Mouse (Mus musculus): Measurements from ENCODE around the gene Faah. TPM values are rescaled to one million over a fixed set of nuclear protein-coding genes. Genes with fewer than 3 reads are reported as not detected.

Gene Faah
- polyA plus RNA-seq, 1 experiment from 2014 or later: 8.3 TPM

DNA sequence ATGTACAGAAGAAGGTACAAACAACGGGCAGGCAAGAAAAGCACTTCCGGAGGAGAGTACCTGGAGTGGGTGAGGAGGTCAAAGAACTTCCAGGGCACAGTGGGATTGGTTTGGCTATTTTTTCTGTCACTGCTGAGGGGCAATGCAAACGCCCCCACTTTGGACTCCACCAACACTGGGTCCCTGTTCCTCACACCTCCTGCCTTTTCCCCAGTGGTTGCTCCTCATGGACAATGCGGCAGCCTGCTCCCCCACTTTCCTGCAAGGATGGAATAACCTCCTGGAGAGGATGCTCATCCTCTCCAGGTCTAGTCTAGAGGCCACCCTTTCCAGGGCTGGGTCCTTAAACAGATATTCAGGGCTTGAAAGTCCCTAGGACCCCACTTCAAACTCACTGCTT lies 38.8 kb downstream of the Faah start:
- H3K36me3 ChIP-seq (ENCODE audit: control insufficient read depth, insufficient read depth, low read length): no peaks in the 10 kb centered on the region
- no peak overlapping the region for H3K4me3 ChIP-seq (ENCODE audit: low read depth, low read length)
- peaks cover 46% of the 10 kb centered on the region for H3K27me3 ChIP-seq (ENCODE audit: control insufficient read depth, insufficient read depth, low read length)
- no peak overlapping the region for H3K4me2 ChIP-seq (replicated peaks; ENCODE audit: low read depth, low read length)
- H3K4me1 ChIP-seq (ENCODE audit: control insufficient read depth, insufficient read depth, low read length): 0 out of 2 replicates have a peak, but pooled peaks cover 6% of the 10 kb centered on the region
- no peak overlapping the region for H3K27ac ChIP-seq (ENCODE audit: low read length)
- no peak overlapping the region for H3K9ac ChIP-seq (replicated peaks; ENCODE audit: low read depth, low read length)
- no peak for ATAC-seq (ENCODE audit: insufficient number of reproducible peaks, insufficient read depth, low FRiP score, low read depth)
- H3K9me3 ChIP-seq (ENCODE audit: control insufficient read depth, low read depth, low read length): no peaks in the 10 kb centered on the region
- WGBS: 16% methylated on average over 4 of the region's 4 CpGs

DNA sequence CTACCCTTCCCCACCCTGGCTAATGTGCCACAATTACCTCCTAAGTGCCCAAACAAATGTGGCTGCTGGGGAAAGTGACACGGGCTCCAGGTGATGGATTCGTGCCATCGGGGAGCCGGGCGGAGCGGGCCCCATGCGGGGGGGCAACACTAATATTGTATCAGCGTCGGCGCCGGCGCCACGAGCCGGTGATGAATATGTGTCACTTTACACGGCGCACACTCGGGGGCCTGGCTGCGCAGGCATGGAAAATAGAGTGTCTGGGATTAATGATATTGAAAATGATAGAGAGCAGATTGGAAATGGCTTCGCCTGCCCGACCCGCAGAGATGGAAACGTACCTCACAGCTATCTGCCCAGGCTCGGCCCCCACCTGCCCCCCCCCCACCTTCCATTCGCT lies 45.2 kb downstream of the Faah start:
- WGBS: 28% methylated on average over 24 of the region's 24 CpGs
- H3K27me3 ChIP-seq (ENCODE audit: control insufficient read depth, insufficient read depth, low read length): peaks cover 38% of the 10 kb centered on the region

DNA sequence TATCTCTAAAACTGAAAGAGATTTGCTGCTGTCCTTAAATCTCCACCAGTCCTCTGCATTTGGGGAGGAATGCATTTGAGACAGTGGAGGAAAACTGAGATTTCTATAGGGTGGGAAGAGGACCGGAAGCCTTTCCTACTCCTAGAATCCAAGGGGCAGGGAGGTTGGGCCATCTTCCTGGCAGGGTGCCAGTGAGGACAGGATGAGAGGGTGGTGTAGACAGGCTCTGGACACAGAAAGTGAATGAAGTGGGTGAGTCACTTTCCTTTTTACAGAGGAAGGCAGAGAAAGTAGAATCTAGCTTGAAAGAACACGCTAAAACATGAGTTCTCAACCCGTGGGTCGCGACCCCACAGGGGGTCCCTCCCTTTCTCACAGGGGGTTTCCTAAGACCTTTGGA lies 53.3 kb downstream of the Faah start:
- no peak overlapping the region for H3K4me2 ChIP-seq (replicated peaks; ENCODE audit: low read depth, low read length)
- no peak overlapping the region for H3K27ac ChIP-seq (ENCODE audit: low read length)
- no peaks in the 10 kb centered on the region for H3K9me3 ChIP-seq (ENCODE audit: control insufficient read depth, low read depth, low read length)
- ATAC-seq (ENCODE audit: insufficient number of reproducible peaks, insufficient read depth, low FRiP score, low read depth): no peak
- H3K9ac ChIP-seq (replicated peaks; ENCODE audit: low read depth, low read length): no peak overlapping the region
- H3K27me3 ChIP-seq (ENCODE audit: control insufficient read depth, insufficient read depth, low read length): peaks cover 35% of the 10 kb centered on the region
- no peak overlapping the region for H3K4me3 ChIP-seq (ENCODE audit: low read depth, low read length)
- 14% methylated on average over 5 of the region's 5 CpGs for WGBS
- H3K4me1 ChIP-seq (ENCODE audit: control insufficient read depth, insufficient read depth, low read length): no peaks in the 10 kb centered on the region
- H3K36me3 ChIP-seq (ENCODE audit: control insufficient read depth, insufficient read depth, low read length): no peaks in the 10 kb centered on the region

More for the DNA sequence above, 45.2 kb downstream of the Faah start:
- Histone ChIP-seq H3K4me2 (replicated peaks; ENCODE audit: low read depth, low read length) (no peak overlapping the region), H3K27ac (ENCODE audit: low read length) (no peak overlapping the region), H3K4me1 (ENCODE audit: control insufficient read depth, insufficient read depth, low read length) (no peaks in the 10 kb centered on the region), H3K4me3 (ENCODE audit: low read depth, low read length) (no peak overlapping the region), H3K9ac (replicated peaks; ENCODE audit: low read depth, low read length) (no peak overlapping the region), H3K9me3 (ENCODE audit: control insufficient read depth, low read depth, low read length) (no peaks in the 10 kb centered on the region), H3K36me3 (ENCODE audit: control insufficient read depth, insufficient read depth, low read length) (no peaks in the 10 kb centered on the region)
- no peak for ATAC-seq (ENCODE audit: insufficient number of reproducible peaks, insufficient read depth, low FRiP score, low read depth)

DNA sequence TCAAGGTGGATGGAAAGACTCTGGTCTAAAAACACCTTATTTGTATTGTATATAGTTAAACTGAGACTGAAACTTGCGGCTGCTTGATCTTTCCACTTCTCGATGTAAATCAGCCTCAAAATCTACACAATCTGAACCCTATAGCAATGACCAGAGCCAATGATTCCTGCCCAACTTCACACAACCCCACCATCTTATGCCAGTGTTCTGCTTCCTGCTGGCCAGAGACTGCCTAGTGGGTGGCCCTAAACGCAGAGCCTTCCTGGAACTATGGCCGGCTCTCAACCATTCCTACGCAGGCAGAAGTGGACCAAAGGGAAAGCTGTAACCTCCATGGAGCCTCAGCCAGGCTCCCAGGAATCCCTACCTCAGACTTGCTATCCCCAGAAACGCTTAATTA lies 54.0 kb downstream of the Faah start:
- Histone ChIP-seq H3K4me3 (ENCODE audit: low read depth, low read length) (no peak overlapping the region), H3K4me1 (ENCODE audit: control insufficient read depth, insufficient read depth, low read length) (no peaks in the 10 kb centered on the region), H3K9me3 (ENCODE audit: control insufficient read depth, low read depth, low read length) (no peaks in the 10 kb centered on the region), H3K9ac (replicated peaks; ENCODE audit: low read depth, low read length) (no peak overlapping the region), H3K27ac (ENCODE audit: low read length) (no peak overlapping the region), H3K27me3 (ENCODE audit: control insufficient read depth, insufficient read depth, low read length) (peaks cover 34% of the 10 kb centered on the region), H3K36me3 (ENCODE audit: control insufficient read depth, insufficient read depth, low read length) (no peaks in the 10 kb centered on the region), H3K4me2 (replicated peaks; ENCODE audit: low read depth, low read length) (no peak overlapping the region)
- ATAC-seq (ENCODE audit: insufficient number of reproducible peaks, insufficient read depth, low FRiP score, low read depth): no peak
- WGBS: 22% methylated on average over 6 of the region's 6 CpGs

DNA sequence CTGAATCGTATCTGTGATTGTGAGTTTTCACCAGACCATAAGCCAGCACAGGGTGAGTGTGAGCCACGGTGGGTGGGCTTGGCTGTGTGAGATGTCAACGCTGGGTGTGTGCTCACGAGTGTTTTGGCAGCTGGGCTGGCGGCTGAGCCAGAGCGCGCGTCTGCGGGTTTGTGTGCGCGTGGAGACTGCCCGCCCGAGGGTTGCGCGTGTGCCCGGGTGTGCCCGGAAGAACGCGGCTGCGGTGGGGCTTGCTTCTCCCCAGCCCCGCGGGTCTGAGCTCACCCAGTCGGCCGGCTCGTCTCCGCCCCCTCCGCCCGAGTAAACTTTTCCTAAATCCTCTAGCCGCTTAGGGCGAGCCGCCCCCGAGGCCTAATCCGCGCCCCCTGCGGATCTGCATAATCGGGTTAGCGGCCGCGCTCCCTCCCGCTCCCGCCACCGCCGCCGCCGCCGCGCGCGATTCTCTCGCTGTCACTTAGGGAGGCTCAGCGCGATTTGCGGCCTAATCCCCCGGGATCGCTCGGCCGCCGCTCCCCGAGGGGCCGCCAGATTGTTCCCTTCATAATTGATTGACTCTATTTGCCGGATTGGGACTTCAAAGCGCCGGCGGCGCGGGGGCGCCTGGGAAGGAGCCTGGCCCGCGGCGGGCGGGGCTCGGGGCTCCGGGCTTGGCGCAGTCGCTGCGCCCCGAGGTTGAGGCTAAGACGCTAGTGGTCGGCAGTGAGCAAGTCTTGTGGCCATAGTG lies 54.9 kb downstream of the Faah start:
- Histone ChIP-seq H3K4me1 (ENCODE audit: control insufficient read depth, insufficient read depth, low read length) (no peaks in the 10 kb centered on the region), H3K27ac (ENCODE audit: low read length) (no peak overlapping the region), H3K4me3 (ENCODE audit: low read depth, low read length) (peak overlapping the region; percentile 53), H3K9me3 (ENCODE audit: control insufficient read depth, low read depth, low read length) (no peaks in the 10 kb centered on the region), H3K4me2 (replicated peaks; ENCODE audit: low read depth, low read length) (peak overlapping the region; percentile 92), H3K36me3 (ENCODE audit: control insufficient read depth, insufficient read depth, low read length) (no peaks in the 10 kb centered on the region), H3K27me3 (ENCODE audit: control insufficient read depth, insufficient read depth, low read length) (peaks cover 34% of the 10 kb centered on the region), H3K9ac (replicated peaks; ENCODE audit: low read depth, low read length) (peak overlapping the region; percentile 52)
- peak; percentile 47; the same call in 1 of the 2 replicates for ATAC-seq (ENCODE audit: insufficient number of reproducible peaks, insufficient read depth, low FRiP score, low read depth)
- WGBS: under 1% methylated on average over 79 of the region's 79 CpGs

DNA sequence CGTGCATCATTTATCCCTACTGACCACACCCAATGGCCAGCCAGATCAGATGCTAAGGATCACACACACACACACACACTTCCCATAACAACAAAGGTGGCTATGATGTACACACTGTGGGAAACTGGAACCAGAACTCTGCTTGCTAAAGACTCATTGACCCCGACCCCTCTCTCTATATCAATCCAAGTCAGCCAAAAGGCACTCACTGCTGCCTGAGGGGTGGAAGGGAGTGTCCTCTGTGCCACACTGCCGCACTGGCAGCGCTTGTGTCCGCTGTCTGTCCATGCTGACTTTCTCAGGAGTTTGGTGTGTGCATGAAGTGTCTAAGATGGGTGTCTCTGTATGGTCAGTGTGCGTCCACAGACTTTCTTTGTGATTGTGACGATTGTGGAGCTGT lies 55.7 kb downstream of the Faah start:
- H3K9ac ChIP-seq (replicated peaks; ENCODE audit: low read depth, low read length): no peak overlapping the region
- H3K27me3 ChIP-seq (ENCODE audit: control insufficient read depth, insufficient read depth, low read length): peaks cover 25% of the 10 kb centered on the region; the same call in 1 of the 2 replicates
- H3K9me3 ChIP-seq (ENCODE audit: control insufficient read depth, low read depth, low read length): no peaks in the 10 kb centered on the region
- WGBS: 13% methylated on average over 7 of the region's 7 CpGs
- no peak overlapping the region; the same call in 1 of the 2 replicates for H3K4me2 ChIP-seq (replicated peaks; ENCODE audit: low read depth, low read length)
- no peak for ATAC-seq (ENCODE audit: insufficient number of reproducible peaks, insufficient read depth, low FRiP score, low read depth)
- no peaks in the 10 kb centered on the region for H3K4me1 ChIP-seq (ENCODE audit: control insufficient read depth, insufficient read depth, low read length)
- H3K4me3 ChIP-seq (ENCODE audit: low read depth, low read length): no peak overlapping the region
- no peak overlapping the region for H3K27ac ChIP-seq (ENCODE audit: low read length)
- no peaks in the 10 kb centered on the region for H3K36me3 ChIP-seq (ENCODE audit: control insufficient read depth, insufficient read depth, low read length)

DNA sequence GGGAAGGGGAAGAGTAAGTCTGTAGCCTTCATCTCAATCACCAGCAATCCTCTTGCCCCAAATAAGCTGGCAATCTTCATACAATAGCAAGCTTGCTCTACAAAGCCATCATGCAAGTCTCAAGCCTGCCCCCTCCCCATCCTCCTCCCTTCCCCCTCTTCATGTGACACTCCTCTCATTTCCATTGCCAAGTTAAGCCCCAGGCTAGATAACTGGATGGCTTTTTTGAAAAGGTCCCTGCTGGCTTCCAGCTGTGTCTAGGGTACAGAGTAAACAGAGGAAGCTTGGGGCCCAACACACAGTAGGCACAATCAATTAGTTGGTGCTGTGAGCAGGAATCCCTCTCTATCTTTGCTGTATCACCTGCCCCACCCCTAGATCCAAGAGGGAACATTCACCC lies 58.2 kb downstream of the Faah start:
- Histone ChIP-seq H3K9me3 (ENCODE audit: control insufficient read depth, low read depth, low read length) (no peaks in the 10 kb centered on the region), H3K36me3 (ENCODE audit: control insufficient read depth, insufficient read depth, low read length) (no peaks in the 10 kb centered on the region)

DNA sequence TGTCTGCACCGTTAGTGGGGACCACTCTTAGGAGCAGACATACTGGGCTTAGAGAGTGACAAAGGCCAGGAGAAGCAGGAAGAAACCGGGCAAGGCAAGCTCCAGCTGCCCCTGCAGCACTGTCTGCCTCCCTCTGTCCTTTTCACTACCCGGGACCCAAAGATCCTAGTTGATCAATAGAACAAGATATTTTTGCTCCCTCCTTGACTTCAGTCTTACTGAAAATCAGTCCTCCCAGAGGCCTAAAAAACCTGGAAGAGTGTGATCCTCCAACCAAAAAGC lies 62.3 kb downstream of the Faah start:
- Histone ChIP-seq H3K27me3 (ENCODE audit: control insufficient read depth, insufficient read depth, low read length) (peaks cover 48% of the 10 kb centered on the region), H3K36me3 (ENCODE audit: control insufficient read depth, insufficient read depth, low read length) (no peaks in the 10 kb centered on the region), H3K4me2 (replicated peaks; ENCODE audit: low read depth, low read length) (no peak overlapping the region), H3K9me3 (ENCODE audit: control insufficient read depth, low read depth, low read length) (no peaks in the 10 kb centered on the region), H3K9ac (replicated peaks; ENCODE audit: low read depth, low read length) (no peak overlapping the region), H3K4me3 (ENCODE audit: low read depth, low read length) (no peak overlapping the region; the same call in 1 of the 2 replicates), H3K27ac (ENCODE audit: low read length) (no peak overlapping the region), H3K4me1 (ENCODE audit: control insufficient read depth, insufficient read depth, low read length) (0 out of 2 replicates have a peak, but pooled peaks cover 3% of the 10 kb centered on the region)
- ATAC-seq (ENCODE audit: insufficient number of reproducible peaks, insufficient read depth, low FRiP score, low read depth): no peak
- 12% methylated on average over 3 of the region's 3 CpGs for WGBS

More for the DNA sequence above, 58.2 kb downstream of the Faah start:
- Histone ChIP-seq H3K27me3 (ENCODE audit: control insufficient read depth, insufficient read depth, low read length) (peaks cover 32% of the 10 kb centered on the region), H3K9ac (replicated peaks; ENCODE audit: low read depth, low read length) (no peak overlapping the region), H3K4me2 (replicated peaks; ENCODE audit: low read depth, low read length) (no peak overlapping the region), H3K27ac (ENCODE audit: low read length) (no peak overlapping the region), H3K4me3 (ENCODE audit: low read depth, low read length) (no peak overlapping the region), H3K4me1 (ENCODE audit: control insufficient read depth, insufficient read depth, low read length) (0 out of 2 replicates have a peak, but pooled peaks cover 3% of the 10 kb centered on the region)
- no peak for ATAC-seq (ENCODE audit: insufficient number of reproducible peaks, insufficient read depth, low FRiP score, low read depth)
